ENCODE assay signal across 10 mouse cellular contexts in genomic region chr11:79837076-79837990, GRCm38 (mm10).
DNase-seq lines count a peak whose midpoint lies in the region; ATAC-seq and TF ChIP-seq lines count a peak whose summit lies in the region.
"Had no signal": no experiment of that assay in that cellular context is flagged by ENCODE, and none has a peak within 500 bp of the region (broad histone marks: within the 10 kb centered on the region; RNA-seq: fewer than 3 reads in every experiment).

No protein-coding gene starts in this region.

- peak overlapping the region in 1 of 2 experiments; percentile 61; a peak in 2 of 4 replicates for H3K27ac ChIP-seq in heart, embryonic 14.5 days (replicated peaks in 1 of 2; ENCODE audit: control insufficient read depth in 1 of 2, insufficient read depth in 1 of 2, low read depth in 2 of 2, low read length in 2 of 2)
- no peak overlapping the region for H3K27ac ChIP-seq in liver, adult 2 months (replicated peaks; ENCODE audit: insufficient read depth, low read depth, low read length)

- H3K79me2 ChIP-seq in liver, adult 2 months (ENCODE audit: control insufficient read depth, insufficient read depth, low read length) = no peaks in the 10 kb centered on the region

- H3K36me3 ChIP-seq in heart, embryonic 14.5 days (ENCODE audit: control insufficient read depth, insufficient read depth, low read length) = no peaks in the 10 kb centered on the region
- H3K36me3 ChIP-seq in liver, adult 2 months (ENCODE audit: control insufficient read depth, insufficient read depth, low read length) = no peaks in the 10 kb centered on the region

- H3K9me3 ChIP-seq in heart, embryonic 14.5 days (ENCODE audit: control insufficient read depth, low read length) = no peaks in the 10 kb centered on the region

- peak; percentile 20; the same call in 1 of the 2 replicates for ATAC-seq in heart, embryonic 14.5 days (ENCODE audit: insufficient number of reproducible peaks, insufficient read depth, low FRiP score, low read depth)
- ATAC-seq: intestine, postnatal 0 days had no signal

- no peak overlapping the region for H3K9ac ChIP-seq in heart, embryonic 14.5 days (ENCODE audit: low read length)
- no peak overlapping the region for H3K9ac ChIP-seq in liver, adult 2 months (ENCODE audit: low read depth, low read length)

- peak overlapping the region; percentile 21; the same call in 1 of the 2 replicates for H3K4me2 ChIP-seq in heart, embryonic 14.5 days (ENCODE audit: low read length)

- no peak for TF ChIP-seq CTCF in liver, adult 2 months (IDR thresholded peaks at IDR 0.05; ENCODE audit: low read depth, low read length)
- no peak for TF ChIP-seq CTCF in lung, adult 2 months (IDR thresholded peaks at IDR 0.05; ENCODE audit: insufficient read depth, low read length)

- intact Hi-C loops in left cerebral cortex, postnatal 25 days (cut with DNase I) = no loop called here

- H3K27me3 ChIP-seq in heart, embryonic 14.5 days (ENCODE audit: control insufficient read depth, insufficient read depth, low read length) = no peaks in the 10 kb centered on the region
- no peaks in the 10 kb centered on the region for H3K27me3 ChIP-seq in liver, adult 2 months (ENCODE audit: control insufficient read depth, insufficient read depth, low read length)

- TF ChIP-seq POLR2A in liver, adult 2 months (IDR thresholded peaks at IDR 0.05; ENCODE audit: extremely low read depth, insufficient read depth, low read length) = no peak
- no peak for TF ChIP-seq POLR2A in lung, adult 2 months (IDR thresholded peaks at IDR 0.05; ENCODE audit: borderline replicate concordance, extremely low read depth, low read depth, low read length)

- no peak overlapping the region for H3K4me3 ChIP-seq in heart, embryonic 14.5 days (ENCODE audit: control insufficient read depth in 1 of 2, insufficient read depth in 1 of 2, low read depth in 1 of 2, low read length in 2 of 2)
- H3K4me3 ChIP-seq in liver, adult 2 months (ENCODE audit: insufficient read depth, low read depth, low read length) = no peak overlapping the region
- no peak overlapping the region for H3K4me3 ChIP-seq in lung, adult 2 months (replicated peaks; ENCODE audit: extremely low read depth, low read depth, low read length)

- peaks cover 12 to 16% of the 10 kb centered on the region in 2 experiments for H3K4me1 ChIP-seq in heart, embryonic 14.5 days (ENCODE audit: control insufficient read depth in 2 of 2, insufficient read depth in 2 of 2, low read length in 2 of 2)
- H3K4me1 ChIP-seq in liver, adult 2 months (ENCODE audit: control insufficient read depth, insufficient read depth, low read length) = 0 out of 2 replicates have a peak, but pooled peaks cover 7% of the 10 kb centered on the region
- H3K4me1 ChIP-seq in lung, adult 2 months (ENCODE audit: control insufficient read depth, insufficient read depth, low read length) = peaks cover 3% of the 10 kb centered on the region; the same call in 1 of the 2 replicates

- WGBS in heart, embryonic 14.5 days = 11% methylated on average over 6 of the region's 6 CpGs
- 34% methylated on average over 6 of the region's 6 CpGs for WGBS in liver, adult 2 months
- WGBS in lung, adult 2 months = 50% methylated on average over 6 of the region's 6 CpGs

- DNase-seq in retina, postnatal 1 day = peak; percentile 4
- DNase-seq in retina, embryonic 14.5 days (ENCODE audit: low spot score) = no peak
- DNase-seq in liver, adult 2 months (ENCODE audit: extremely low read depth, low read depth, low spot score) = peak; percentile 64
- no peak for DNase-seq in lung, postnatal 10 days
- DNase-seq in left cerebral cortex, postnatal 25 days (ENCODE audit: low spot score in 2 of 2) = no peak
- DNase-seq in lung, adult 2 months = no peak
- DNase-seq: cerebellum, postnatal 14 days; left cerebral cortex, postnatal 4 days had no signal

Comparison
In these comparisons a context has a peak if more than half of its experiments do, and no peak if none do; other contexts are left out.
1. DNase-seq: peak in retina, postnatal 1 day (single experiment) and liver, adult 2 months (single experiment); none in retina, embryonic 14.5 days (single experiment), lung, postnatal 10 days (single experiment), left cerebral cortex, postnatal 25 days (0 of 2) and lung, adult 2 months (single experiment).